Mouse (Mus musculus) heart, embryonic 15.5 days (tissue): ENCODE data around the gene Lzts3. TPM values are rescaled to one million over a fixed set of nuclear protein-coding genes. Genes with fewer than 3 reads are reported as not detected.
A peak's percentile ranks its signal among the peaks of the same experiment; 100 is the strongest.

Source experiments
- ATAC-seq: fragments of 200-750 bp; cut with Nextera tagmentation; replicated peaks from 2 replicates; pipeline ENCODE4 v1.8.0; 2017; ENCODE audit warnings: low read depth, moderate TSS enrichment; ENCODE audit not compliant: insufficient number of reproducible peaks, insufficient read depth, low FRiP score
- H3K27ac ChIP-seq: fragments of 300-500 bp; sonication (generic); 2 replicates; pipeline ENCODE4 v1.5.1; 2015; ENCODE audit warnings: mild to moderate bottlenecking, inconsistent platforms
- H3K27me3 ChIP-seq: fragments of 300-500 bp; sonication (generic); 2 replicates; pipeline ENCODE4 v1.6.1; 2015; ENCODE audit warnings: inconsistent platforms
- H3K36me3 ChIP-seq: fragments of 300-500 bp; sonication (generic); 2 replicates; pipeline ENCODE4 v1.6.1; 2015; ENCODE audit warnings: mild to moderate bottlenecking, inconsistent platforms
- H3K4me1 ChIP-seq: fragments of 300-500 bp; sonication (generic); replicated peaks from 2 replicates; pipeline ENCODE4 v1.6.1; 2015; ENCODE audit warnings: inconsistent platforms
- H3K4me2 ChIP-seq: fragments of 300-500 bp; sonication (generic); 2 replicates; pipeline ENCODE4 v1.6.1; 2015; ENCODE audit warnings: inconsistent platforms, mild to moderate bottlenecking, moderate library complexity
- H3K4me3 ChIP-seq: fragments of 300-500 bp; sonication (generic); 2 replicates; pipeline ENCODE4 v1.5.1; 2015; ENCODE audit warnings: mild to moderate bottlenecking, inconsistent platforms
- H3K9ac ChIP-seq: fragments of 300-500 bp; sonication (generic); 2 replicates; pipeline ENCODE4 v1.6.1; 2015; ENCODE audit warnings: mild to moderate bottlenecking, inconsistent platforms
- H3K9me3 ChIP-seq: fragments of 300-500 bp; sonication (generic); replicated peaks from 2 replicates; pipeline ENCODE4 v1.6.1; 2016; ENCODE audit warnings: inconsistent platforms
- WGBS: fragments of 180-500 bp; shearing (Covaris S2); methylation state at CpG from one replicate; pipeline ENCODE4 v1.1.7; 2015; ENCODE audit warnings: mixed read lengths; 5-methylcytosine and 5-hydroxymethylcytosine counted together
- polyA plus RNA-seq: library from polyadenylated mRNA; unstranded; fragments of >200 nt; fragmentation: Nextera tagmentation; extraction: Ambion mirVana; gene quantifications from 2 replicates; pipeline ENCODE4 v1.2.1, GENCODE M21; 2015

Gene Lzts3
- polyA plus RNA-seq, 1 experiment from 2014 or later, result 1.8 TPM

GRCm38 (mm10) chr2:130602195-130602594, 40.4 kb downstream of the Lzts3 start:
- peaks cover 45% of the 10 kb centered on the region for H3K36me3 ChIP-seq
- H3K27ac ChIP-seq, result no peak overlapping the region
- ATAC-seq, result no peak
- H3K4me1 ChIP-seq, result no peaks in the 10 kb centered on the region
- no peaks in the 10 kb centered on the region for H3K9me3 ChIP-seq
- H3K4me2 ChIP-seq, result no peak overlapping the region
- H3K27me3 ChIP-seq, result no peaks in the 10 kb centered on the region
- H3K9ac ChIP-seq, result no peak overlapping the region
- H3K4me3 ChIP-seq, result no peak overlapping the region
- WGBS, result 68% methylated on average over 4 of the region's 4 CpGs

GRCm38 (mm10) chr2:130598399-130598798, 44.2 kb downstream of the Lzts3 start:
- 0 out of 2 replicates have a peak, but pooled peaks have one; percentile 47 for ATAC-seq
- peaks cover 53% of the 10 kb centered on the region for H3K36me3 ChIP-seq
- H3K27ac ChIP-seq, result peak overlapping the region; percentile 30; the same call in 1 of the 2 replicates

GRCm38 (mm10) chr2:130597601-130598010, 45.0 kb downstream of the Lzts3 start:
- H3K4me3 ChIP-seq, result no peak overlapping the region
- peaks cover 46% of the 10 kb centered on the region for H3K36me3 ChIP-seq
- WGBS, result 13% methylated on average over 1 of the region's 1 CpGs
- ATAC-seq, result no peak
- H3K9me3 ChIP-seq, result no peaks in the 10 kb centered on the region
- H3K27ac ChIP-seq, result no peak overlapping the region
- no peaks in the 10 kb centered on the region for H3K4me1 ChIP-seq
- no peak overlapping the region for H3K9ac ChIP-seq
- H3K4me2 ChIP-seq, result no peak overlapping the region
- no peaks in the 10 kb centered on the region for H3K27me3 ChIP-seq

More at GRCm38 (mm10) chr2:130598399-130598798, 44.2 kb downstream of the Lzts3 start:
- Histone ChIP-seq H3K9ac (no peak overlapping the region), H3K4me1 (no peaks in the 10 kb centered on the region), H3K4me3 (no peak overlapping the region), H3K9me3 (no peaks in the 10 kb centered on the region), H3K4me2 (no peak overlapping the region), H3K27me3 (no peaks in the 10 kb centered on the region)
- 65% methylated on average over 3 of the region's 3 CpGs for WGBS

- Histone ChIP-seq H3K4me2 (no peak overlapping the region), H3K27ac (no peak overlapping the region), H3K4me3 (no peak overlapping the region), H3K4me1 (no peaks in the 10 kb centered on the region), H3K9ac (no peak overlapping the region), H3K36me3 (peaks cover 39% of the 10 kb centered on the region), H3K9me3 (no peaks in the 10 kb centered on the region), H3K27me3 (no peaks in the 10 kb centered on the region)
- 70% methylated on average over 1 of the region's 1 CpGs for WGBS
- no peak for ATAC-seq
These were observed 47.0 kb downstream of the Lzts3 start for GRCm38 (mm10) chr2:130595596-130595995.

GRCm38 (mm10) chr2:130591016-130591415, 51.6 kb downstream of the Lzts3 start:
- 88% methylated on average over 2 of the region's 2 CpGs for WGBS
- ATAC-seq, result no peak
- no peak overlapping the region for H3K9ac ChIP-seq
- H3K27ac ChIP-seq, result no peak overlapping the region
- peaks cover 18% of the 10 kb centered on the region; the same call in 1 of the 2 replicates for H3K36me3 ChIP-seq
- H3K27me3 ChIP-seq, result no peaks in the 10 kb centered on the region
- H3K9me3 ChIP-seq, result no peaks in the 10 kb centered on the region
- no peak overlapping the region for H3K4me3 ChIP-seq
- 0 out of 2 replicates have a peak, but pooled peaks cover 4% of the 10 kb centered on the region for H3K4me1 ChIP-seq
- no peak overlapping the region for H3K4me2 ChIP-seq

- H3K36me3 ChIP-seq, result 0 out of 2 replicates have a peak, but pooled peaks cover 6% of the 10 kb centered on the region
- no peak overlapping the region for H3K27ac ChIP-seq
- no peaks in the 10 kb centered on the region for H3K27me3 ChIP-seq
- H3K4me3 ChIP-seq, result no peak overlapping the region
- H3K9ac ChIP-seq, result no peak overlapping the region
- 0 out of 2 replicates have a peak, but pooled peaks cover 4% of the 10 kb centered on the region for H3K4me1 ChIP-seq
- WGBS, result 92% methylated on average over 2 of the region's 2 CpGs
- ATAC-seq, result no peak
- H3K4me2 ChIP-seq, result no peak overlapping the region
- H3K9me3 ChIP-seq, result no peaks in the 10 kb centered on the region
These were observed 52.8 kb downstream of the Lzts3 start for GRCm38 (mm10) chr2:130589761-130590160.

DNA sequence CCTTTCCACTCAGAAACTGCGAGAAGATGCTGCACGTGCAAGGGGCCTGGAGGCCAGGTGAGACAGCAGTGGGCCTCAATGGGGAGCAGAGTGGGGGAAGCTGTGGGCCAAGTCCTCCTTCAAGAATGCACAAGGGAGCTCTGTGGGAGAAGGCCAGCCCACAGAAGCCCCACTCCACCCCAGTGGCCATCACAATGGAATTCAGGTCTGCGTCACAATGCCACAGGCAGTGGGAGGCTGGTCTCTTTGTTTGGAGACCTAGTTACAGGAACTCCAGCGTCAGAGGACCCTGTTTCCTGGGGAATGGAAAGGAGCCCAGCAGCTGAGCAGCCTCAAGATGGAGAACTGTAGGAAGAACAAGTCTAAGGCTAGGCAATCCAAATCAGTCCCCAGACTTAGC, 53.4 kb downstream of the Lzts3 start:
- Histone ChIP-seq H3K9me3 (no peaks in the 10 kb centered on the region), H3K27ac (no peak overlapping the region), H3K9ac (no peak overlapping the region), H3K4me2 (no peak overlapping the region), H3K4me1 (peaks cover 5% of the 10 kb centered on the region; the same call in 1 of the 2 replicates), H3K4me3 (no peak overlapping the region), H3K27me3 (no peaks in the 10 kb centered on the region), H3K36me3 (0 out of 2 replicates have a peak, but pooled peaks cover 6% of the 10 kb centered on the region)
- WGBS, result 74% methylated on average over 4 of the region's 4 CpGs
- ATAC-seq, result no peak

GRCm38 (mm10) chr2:130588373-130588772, 54.2 kb downstream of the Lzts3 start:
- Histone ChIP-seq H3K4me1 (peaks cover 12% of the 10 kb centered on the region), H3K9ac (no peak overlapping the region), H3K4me2 (no peak overlapping the region), H3K27ac (no peak overlapping the region), H3K36me3 (0 out of 2 replicates have a peak, but pooled peaks cover 6% of the 10 kb centered on the region), H3K27me3 (no peaks in the 10 kb centered on the region), H3K4me3 (no peak overlapping the region), H3K9me3 (no peaks in the 10 kb centered on the region)
- WGBS, result 44% methylated on average over 2 of the region's 2 CpGs
- no peak for ATAC-seq

- Histone ChIP-seq H3K27ac (no peak overlapping the region), H3K4me2 (no peak overlapping the region), H3K9ac (no peak overlapping the region), H3K9me3 (no peaks in the 10 kb centered on the region), H3K4me1 (peaks cover 20% of the 10 kb centered on the region), H3K27me3 (peaks cover 23% of the 10 kb centered on the region), H3K4me3 (no peak overlapping the region), H3K36me3 (0 out of 2 replicates have a peak, but pooled peaks cover under 1% of the 10 kb centered on the region)
- no peak for ATAC-seq
- WGBS, result 79% methylated on average over 6 of the region's 6 CpGs
These were observed 56.6 kb downstream of the Lzts3 start for GRCm38 (mm10) chr2:130586016-130586415.

DNA sequence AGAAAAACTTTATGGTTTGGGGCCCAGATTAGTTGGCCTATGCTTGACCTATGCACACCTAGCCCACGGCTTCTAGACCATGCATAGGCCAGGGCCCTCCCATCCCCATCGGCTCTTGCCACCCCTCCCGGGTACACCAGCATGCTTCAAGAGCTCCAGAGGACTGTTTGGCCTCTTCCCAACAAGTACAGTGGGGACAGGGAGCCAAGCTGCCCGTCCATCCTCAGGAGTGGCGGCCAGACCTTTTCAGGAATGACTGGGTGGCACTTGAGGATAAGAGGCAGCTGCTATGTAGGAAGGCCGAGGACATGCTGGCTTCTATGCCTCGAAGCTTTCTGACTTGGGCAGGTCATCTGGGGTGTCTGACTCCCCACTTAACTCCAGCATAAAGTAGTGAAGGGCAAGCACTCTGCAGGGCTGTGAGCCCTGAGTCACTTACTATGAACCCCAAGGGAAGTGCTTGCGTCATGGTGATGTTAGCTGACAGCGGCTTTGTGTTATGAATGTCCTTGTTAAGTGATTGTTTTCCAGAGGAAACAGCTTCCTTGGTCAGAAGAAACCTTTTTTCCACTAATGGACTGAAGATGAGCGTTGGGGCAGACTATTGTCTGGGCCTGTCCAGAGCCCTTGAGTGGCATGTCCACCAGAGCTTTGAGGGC, 58.6 kb downstream of the Lzts3 start:
- Histone ChIP-seq H3K4me3 (no peak overlapping the region), H3K4me1 (peaks cover 32% of the 10 kb centered on the region), H3K27me3 (peaks cover 43% of the 10 kb centered on the region), H3K9me3 (no peaks in the 10 kb centered on the region), H3K4me2 (no peak overlapping the region), H3K9ac (no peak overlapping the region), H3K27ac (no peak overlapping the region), H3K36me3 (no peaks in the 10 kb centered on the region)
- no peak for ATAC-seq
- WGBS, result 47% methylated on average over 10 of the region's 10 CpGs
